Mouse (Mus musculus) T-helper 2 cell (primary cell): Measurements from ENCODE around the gene Ifngr2.

ENCODE experiments used
- in situ Hi-C: fragments of 300-600 bp; cut with MboI, MseI; formaldehyde crosslinking; loops from one replicate; pipeline ENCODE4 v1.15.1; 2025; ENCODE audit warnings: high pct_unique_total_duplicates

Ifngr2 gene

DNA sequence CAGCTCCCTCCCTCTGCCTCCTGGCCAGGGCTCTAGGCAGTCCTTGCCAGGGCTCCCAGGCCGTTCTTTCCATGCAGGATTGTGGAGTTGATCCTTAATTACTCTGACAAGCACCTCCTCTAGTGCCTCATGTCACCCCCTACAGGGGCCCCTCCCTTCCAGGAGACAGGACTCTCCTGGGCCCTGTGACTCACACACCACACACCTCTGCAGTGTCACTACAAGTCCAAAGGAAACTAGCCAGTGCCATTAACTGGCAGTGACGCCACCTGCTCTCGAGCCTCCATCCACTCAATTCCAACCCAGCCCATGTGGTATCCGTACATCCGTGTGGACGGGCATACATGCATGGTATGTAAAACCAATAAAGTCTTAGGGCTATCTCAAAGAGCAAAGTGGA, 12.0 kb upstream of the Ifngr2 start:
- in situ Hi-C loops: loop anchor here (5.0 kb wide), 1 partner anchor 63 kb away; no protein-coding TSS in a partner anchor

DNA sequence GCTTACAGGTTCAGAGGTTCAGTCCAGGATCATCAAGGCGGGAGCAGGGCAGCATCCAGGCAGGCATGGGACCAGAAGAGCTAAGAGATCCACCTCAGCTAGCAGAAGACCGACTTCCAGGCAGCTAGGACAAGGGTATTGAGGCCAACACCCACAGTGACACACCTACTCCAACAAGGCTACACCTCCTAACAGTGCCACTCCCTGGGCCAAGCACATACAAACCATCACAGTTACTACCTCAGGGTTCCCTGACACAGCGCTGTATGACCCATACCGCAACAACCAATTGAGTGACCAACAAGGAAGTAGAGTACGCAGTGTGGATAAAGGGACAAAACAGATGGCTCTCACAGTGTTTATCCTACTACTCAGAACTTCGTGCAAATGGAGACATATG, 10.5 kb upstream of the Ifngr2 start:
- in situ Hi-C loops: loop anchor here (5.0 kb wide), 1 partner anchor 64 kb away; no protein-coding TSS in a partner anchor

DNA sequence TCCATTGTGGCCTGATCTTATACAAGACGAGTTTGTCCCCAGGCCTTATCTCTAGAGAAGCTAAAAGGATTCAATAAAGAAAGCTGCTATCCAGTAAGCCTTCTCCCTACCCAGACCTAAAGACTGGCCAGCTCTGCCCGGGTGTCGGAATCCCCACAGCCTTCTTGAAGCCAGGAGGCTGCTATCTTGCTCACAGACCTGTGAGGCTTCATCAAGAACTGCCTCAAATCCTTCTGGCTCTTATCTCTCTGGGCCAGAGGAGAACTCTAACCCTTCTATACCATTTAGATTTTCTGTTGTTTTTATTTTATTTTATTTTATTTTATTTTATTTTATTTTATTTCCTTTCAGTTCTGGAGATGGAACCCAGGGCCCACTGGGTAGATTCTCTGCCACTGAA, 9.8 kb upstream of the Ifngr2 start:
- in situ Hi-C loops: loop anchor here (5.0 kb wide), 1 partner anchor 65 kb away; no protein-coding TSS in a partner anchor

DNA sequence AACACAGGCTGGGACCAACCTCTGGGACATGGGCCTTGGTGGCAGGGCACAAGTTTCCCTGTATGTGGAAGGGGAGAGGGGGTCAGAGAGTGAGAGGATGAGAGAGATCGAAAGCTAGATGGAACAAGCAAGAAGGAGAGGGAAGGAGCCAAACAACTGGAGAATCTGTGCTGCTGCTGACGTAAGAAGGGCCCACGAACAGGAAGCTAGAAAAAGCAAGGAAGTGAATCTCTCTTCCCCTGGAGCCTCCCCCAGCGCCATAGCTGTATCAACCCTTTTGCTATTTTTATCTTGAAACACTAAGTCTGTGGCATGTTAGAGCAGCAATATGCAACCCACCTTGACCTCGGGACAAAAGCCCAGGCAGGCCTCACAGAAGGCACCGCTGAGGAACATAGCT, 8.8 kb upstream of the Ifngr2 start:
- in situ Hi-C loops: loop anchor here (5.0 kb wide), 1 partner anchor 66 kb away; no protein-coding TSS in a partner anchor

DNA sequence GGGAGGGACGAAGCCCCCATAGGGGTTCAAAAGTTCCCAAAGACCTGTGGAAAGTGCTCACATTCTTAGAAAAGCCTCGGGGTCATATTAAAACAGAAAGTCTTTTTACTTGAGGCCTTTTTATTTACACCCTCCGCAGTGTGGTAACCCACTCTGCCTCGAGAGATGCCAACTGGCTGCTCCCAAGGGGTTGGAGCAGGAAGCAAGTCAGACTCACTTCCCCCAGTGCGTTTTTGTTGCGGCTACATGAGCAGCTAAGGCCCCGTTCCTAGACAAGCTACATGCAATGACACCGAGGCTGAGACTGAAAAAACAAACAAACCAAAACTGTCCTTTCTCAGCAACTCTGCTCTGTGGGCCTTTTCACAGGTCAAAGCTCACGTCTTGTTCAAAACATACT, 8.4 kb upstream of the Ifngr2 start:
- in situ Hi-C loops: loop anchor here (5.0 kb wide), 1 partner anchor 66 kb away; no protein-coding TSS in a partner anchor

DNA sequence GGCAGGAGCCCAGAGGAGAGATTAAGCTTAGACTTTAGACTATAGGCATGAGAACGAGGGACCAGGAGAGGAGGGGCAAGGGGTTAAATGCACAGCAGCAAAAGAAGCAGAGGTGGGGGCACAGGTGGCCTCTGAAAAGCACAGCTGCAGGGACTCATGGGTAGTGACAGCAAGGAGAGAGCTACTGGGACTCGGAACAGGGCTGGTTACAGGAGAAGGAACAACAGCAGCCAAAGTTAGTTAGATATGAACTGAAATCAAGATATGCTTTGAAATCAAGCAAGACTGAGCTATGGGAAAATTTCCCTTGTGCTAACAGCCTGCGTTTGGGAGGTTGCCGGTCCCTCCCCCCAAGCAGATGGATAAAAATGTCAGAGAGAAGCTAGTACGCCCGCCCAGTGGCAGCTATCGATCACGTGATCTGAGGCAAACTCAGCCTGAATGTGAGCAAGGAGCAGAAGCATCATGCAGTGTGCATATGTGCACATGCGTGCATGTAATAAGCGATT, 5.2 kb upstream of the Ifngr2 start:
- in situ Hi-C loops: loop anchor here (10.0 kb wide), 1 partner anchor 497 kb away; the partner anchor contains the start of gene Paxbp1

DNA sequence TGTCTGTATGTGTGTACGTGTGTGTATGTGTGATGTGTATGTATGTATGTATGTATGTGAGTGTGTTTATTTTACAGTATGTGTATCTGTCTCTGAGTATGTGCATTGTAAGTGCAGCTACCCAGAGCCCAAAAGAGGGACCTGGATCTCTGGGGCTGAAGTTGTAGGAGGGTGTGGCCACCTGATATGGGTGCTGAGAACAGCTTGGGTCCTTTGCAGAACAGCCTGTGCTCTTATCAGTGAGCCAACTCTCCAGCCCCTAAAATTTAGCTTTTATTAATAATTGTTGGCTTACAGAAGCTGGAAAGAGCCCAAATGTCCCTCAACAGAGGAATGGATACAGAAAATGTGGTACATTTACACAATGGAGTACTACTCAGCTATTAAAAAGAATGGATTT, 3.3 kb upstream of the Ifngr2 start:
- in situ Hi-C loops: loop anchor here (10.0 kb wide), 1 partner anchor 499 kb away; the partner anchor contains the start of gene Paxbp1

DNA sequence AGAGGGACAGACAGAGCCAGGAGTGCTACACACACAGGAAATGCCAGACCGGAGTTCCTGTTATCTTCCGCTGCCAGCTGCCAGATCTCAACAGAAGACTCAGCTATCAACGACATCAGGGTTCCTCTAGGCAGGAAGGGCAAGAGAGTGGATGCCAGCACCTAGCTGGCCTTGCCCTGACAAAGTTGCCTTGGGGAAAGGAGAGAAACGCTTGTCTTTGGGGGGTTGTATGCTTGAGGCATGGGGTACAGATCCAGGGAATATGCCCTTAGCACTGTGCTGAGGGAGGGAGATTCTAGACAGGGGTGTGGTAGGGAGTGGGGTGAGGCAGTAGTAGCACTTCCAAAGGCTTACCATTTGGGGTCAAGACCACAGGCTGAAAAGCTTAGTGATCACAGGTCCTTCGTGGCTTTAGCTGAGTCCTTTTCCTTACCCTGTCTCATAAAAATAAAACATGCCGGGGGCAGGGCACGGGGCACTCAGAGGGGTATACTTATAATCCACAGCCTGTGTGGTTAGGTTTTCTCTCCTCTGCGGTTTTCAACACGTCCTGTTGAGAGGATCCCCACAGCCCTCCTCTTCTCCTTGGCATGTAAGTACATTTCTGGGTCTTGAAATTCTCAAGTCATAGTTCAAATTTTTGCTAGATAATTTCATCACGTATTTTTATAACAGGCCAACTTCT, 1.1 kb upstream of the Ifngr2 start:
- in situ Hi-C loops: loop anchor here (10.0 kb wide), 1 partner anchor 501 kb away; the partner anchor contains the start of gene Paxbp1

DNA sequence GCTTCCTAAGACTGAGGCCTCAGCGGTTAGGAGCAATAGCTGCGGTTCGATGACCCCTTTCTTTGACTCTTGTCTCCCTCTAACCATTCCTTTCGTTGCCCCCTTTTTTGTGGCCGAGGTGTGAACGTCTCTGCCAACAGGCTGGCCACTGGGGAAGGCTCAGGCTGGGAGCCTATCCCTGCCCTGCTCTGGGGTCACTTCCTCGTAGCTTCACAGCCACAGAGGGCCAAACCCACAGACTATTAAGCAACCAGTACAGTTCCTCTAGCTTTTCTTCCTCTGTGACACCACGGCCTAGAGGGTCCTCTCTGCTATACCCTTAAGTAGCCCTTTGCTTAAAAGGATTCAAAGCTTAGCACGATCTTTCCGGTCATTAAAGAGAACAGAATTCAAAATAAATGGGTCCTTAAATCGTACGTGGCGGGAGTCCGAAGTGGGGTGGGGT, 459 bp upstream of the Ifngr2 start:
- in situ Hi-C loops: loop anchor here (10.0 kb wide), 1 partner anchor 502 kb away; the partner anchor contains the start of gene Paxbp1

DNA sequence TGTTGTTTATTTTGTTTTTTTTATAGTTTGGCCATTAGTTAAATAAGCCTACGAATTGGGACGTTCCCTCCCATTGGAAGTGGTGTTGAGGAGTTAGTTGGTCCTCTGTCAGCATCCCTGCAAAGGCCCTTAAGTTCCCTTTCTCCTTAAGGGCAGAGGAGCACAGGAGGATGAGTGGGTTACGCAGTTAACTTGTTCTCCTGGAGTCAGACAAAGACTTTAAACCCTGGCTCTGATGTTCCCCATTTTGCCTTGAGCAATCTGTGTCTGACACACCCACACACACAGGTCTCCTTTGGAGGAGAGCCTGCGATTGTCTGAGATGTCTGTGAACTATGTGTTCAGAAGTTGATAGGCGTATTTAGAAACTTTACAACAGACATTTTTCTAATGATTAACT, 1.1 kb downstream of the Ifngr2 start:
- in situ Hi-C loops: loop anchor here (10.0 kb wide), 1 partner anchor 503 kb away; the partner anchor contains the start of gene Paxbp1

DNA sequence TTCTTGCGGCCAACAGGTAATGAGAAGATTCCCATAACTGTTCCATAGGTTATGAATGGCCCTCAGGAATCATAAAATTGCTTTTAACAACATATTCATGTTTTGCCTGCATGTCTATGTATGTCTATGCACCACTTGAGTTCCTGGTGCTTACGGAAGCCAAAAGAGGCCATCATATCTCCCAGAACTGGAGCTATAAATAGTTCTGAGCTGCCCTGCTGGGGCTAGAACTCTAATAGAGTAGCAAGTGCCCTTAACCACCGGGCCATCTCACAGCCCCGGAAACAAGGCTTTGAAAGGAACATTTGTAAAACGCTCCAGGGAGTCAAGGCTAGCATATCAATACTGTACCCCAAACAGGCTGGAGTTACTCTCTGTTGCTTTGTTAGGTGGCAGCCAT, 1.7 kb downstream of the Ifngr2 start:
- in situ Hi-C loops: loop anchor here (10.0 kb wide), 1 partner anchor 504 kb away; the partner anchor contains the start of gene Paxbp1

DNA sequence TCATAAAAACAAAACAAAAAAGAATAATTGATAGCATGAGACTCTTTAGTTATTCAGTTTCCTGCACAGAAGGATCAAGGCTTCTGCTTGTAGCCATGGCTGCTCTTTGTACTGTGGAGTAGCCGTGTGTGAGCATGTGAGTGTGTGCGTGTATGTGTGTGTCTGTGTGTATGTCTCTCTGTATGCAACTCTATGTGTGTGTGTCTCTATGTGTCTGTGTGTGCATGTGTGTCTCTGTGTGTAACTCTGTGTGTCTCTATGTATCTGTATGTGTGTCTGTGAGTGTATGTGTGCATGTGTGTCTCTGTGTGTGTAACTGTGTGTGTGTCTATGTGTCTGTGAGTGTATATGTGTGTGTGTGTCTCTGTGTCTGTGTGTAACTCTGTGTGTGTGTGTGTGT, 2.1 kb downstream of the Ifngr2 start:
- in situ Hi-C loops: loop anchor here (10.0 kb wide), 1 partner anchor 504 kb away; the partner anchor contains the start of gene Paxbp1

DNA sequence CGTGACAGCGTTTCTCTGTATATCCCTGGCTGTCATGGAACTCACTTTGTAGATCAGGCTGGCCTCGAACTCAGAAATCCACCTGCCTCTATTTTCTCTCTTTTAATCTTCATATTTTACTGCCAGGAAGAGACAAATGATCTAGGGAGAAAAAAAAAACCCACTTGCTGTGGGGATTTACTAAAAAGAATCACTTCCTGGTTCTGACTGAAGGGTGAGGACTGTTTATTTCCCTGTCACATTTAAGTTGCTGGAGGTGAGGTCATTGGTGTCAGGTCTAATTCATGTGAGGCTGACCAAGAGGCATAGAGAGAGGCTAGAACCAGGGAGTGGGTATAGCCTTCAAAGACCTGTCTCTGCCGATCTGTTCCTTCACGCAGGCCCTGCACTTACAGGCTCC, 2.7 kb downstream of the Ifngr2 start:
- in situ Hi-C loops: loop anchor here (5.0 to 10.0 kb wide), 2 partner anchors 38 to 505 kb away; partner anchors contain the start of gene Paxbp1

DNA sequence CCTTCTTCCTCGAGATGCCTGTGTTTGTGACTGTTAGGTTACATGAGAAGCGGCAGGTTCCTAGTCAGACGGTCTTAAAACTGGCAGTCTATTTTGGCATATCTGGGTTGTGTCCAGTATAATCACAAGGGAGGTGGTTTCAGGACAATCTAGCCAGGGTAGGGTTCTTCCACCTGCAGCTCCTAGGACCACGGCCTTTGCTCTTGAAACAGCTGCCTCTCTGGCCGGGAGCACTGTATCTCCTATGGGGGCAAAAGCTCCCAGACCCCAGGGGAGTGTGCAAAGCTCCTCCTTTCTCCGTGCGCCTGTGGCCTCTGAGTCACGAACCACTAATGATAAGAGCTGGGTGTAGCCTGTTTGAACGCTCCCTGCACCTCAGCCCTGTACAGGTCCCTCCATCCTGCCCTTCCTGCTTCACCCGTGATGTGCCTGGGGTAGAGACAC, 4.2 kb downstream of the Ifngr2 start:
- in situ Hi-C loops: loop anchor here (5.0 kb wide), 1 partner anchor 36 kb away; no protein-coding TSS in a partner anchor

DNA sequence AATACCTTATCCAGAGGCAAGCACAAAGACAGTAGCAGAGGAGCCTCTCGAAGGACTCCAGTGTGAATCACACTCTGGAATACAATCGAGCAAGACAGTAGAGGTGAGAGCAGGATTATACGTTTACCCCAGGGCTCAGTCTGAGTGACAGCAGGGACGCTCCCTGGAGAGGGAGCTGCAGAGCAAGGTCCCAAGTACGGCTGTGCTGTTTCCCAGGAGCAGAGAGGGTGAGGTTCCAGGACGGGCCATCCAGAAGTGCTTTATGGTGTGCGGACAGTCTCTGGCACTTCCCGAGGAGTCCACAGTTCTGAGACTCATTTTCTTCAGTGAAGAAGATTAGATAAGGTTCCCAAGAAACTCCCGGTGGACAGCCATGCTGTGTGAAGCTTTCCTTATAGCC, 5.2 kb downstream of the Ifngr2 start:
- in situ Hi-C loops: loop anchor here (5.0 kb wide), 1 partner anchor 35 kb away; no protein-coding TSS in a partner anchor

DNA sequence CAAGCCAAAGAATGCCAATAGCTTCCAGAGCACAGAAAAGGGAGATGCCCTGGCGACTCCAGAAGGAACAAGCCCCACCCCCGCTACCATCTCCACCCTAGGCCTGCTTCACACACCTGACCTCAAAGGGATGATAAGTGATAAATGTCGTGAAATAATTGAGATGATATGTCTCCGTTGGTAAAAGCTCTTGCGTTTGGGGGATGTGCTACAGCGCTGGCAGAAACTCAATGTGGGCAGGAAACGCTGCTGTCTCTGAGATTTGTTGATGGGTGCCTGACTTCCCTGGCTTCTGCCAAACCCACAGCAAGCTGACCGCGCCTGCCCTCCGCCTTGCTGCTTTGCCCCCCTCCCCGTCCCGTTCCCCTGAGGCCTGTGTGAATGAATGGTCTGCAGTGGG, 6.8 kb downstream of the Ifngr2 start:
- in situ Hi-C loops: loop anchor here (5.0 kb wide), 1 partner anchor 34 kb away; no protein-coding TSS in a partner anchor

DNA sequence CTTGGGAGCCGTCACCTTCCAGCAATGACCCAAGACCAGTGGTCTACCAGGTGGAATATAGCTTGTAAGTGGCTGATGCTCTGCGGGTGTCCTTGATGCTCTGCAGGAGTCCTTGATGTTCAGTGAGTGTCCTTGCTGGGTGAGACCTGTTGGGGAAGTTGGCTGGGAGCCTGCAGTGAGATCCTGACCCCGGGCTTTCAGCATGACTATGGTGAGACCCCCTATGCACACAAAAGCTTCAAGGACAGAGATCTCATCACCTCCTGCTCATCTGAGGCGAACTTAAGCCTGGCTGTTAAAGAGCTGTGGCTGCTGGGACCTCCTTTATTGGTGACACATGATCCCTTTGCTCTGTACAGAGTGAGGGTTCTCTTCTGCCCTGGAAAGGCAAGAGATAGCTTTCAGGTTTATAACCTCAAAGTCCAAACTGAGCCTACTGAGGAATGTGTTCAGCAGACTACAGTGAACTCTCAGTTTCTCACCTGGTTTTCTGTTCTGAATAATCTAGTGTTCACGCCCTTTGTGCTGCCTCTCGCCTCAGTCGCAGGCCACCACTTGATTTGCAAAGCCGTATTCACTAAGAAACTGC, 8.2 kb downstream of the Ifngr2 start:
- in situ Hi-C loops: no loop called here

DNA sequence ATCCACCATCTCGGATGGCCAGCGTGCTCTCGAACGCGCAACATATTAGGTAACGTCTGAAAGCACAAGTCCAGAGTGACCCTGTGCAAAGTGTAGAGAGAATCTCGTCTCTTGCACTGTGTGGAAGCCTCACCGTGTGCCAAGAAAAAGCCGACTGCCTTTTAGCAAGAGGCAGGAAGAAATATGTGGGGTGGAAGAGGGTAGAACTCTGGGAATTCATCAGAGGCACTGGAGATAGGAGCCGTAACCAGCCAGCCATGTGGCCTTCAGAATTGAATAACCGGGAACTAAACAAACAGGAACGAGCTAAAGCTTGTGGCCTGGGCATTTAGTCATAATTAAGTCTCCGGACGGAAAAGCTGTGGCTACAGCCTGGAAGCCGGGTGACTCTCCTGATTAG, 9.8 kb downstream of the Ifngr2 start:
- in situ Hi-C loops: no loop called here

DNA sequence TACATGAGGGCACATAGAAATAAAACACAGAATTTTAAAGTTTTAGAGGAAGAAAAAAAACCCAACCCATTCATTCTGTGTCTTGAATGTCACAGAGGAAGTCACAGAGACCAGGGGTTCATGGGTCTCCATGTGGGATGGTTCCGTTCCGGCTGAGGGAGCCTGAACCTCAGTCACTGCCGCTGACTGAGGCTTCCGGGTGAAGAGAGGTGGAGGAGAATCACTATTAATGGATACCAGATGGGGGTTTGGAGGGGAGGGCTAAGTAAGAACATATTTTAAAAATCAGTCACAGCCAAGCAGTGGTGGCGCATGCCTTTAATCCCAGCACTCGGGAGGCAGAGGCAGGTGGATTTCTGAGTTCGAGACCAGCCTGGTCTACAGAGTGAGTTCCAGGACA, 10.3 kb downstream of the Ifngr2 start:
- in situ Hi-C loops: no loop called here

DNA sequence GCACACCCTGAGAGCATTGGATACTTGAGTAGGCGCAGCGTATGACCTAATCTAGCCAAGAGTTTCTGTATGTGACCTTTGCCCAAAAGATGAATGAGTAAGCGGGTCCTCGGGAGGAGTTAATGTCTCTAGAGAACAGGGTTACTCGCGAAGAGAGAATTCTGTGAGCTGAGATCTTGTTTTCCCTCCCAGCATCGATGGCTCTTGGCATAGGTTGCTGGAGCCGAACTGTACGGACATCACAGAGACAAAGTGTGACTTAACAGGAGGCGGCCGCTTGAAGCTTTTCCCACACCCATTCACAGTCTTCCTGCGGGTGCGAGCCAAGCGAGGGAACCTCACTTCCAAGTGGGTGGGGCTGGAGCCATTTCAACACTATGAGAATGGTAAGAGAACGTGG, 10.8 kb downstream of the Ifngr2 start:
- in situ Hi-C loops: no loop called here

DNA sequence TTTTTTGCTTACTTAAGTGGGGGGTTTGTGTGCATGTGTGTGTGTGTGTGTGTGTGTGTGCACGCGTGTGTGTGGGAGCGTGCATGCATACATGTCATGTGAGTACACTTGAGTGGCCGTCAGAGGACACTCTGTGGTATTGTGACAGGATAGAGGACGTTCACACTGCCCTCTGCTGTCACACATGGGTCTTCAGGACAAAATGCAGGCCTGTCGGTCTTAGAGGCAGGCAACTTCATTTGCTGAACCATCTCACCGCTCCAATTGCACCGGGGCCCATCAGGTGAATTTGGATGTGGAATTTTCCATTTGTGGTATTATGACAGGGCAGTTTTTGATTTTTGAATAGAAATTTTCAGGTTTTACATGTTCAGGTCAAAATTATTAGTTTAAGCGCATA, 14.2 kb downstream of the Ifngr2 start:
- in situ Hi-C loops: no loop called here
